Mouse (Mus musculus): ENCODE data around the gene Spata13. TPM values are rescaled to one million over a fixed set of nuclear protein-coding genes. Genes with fewer than 3 reads are reported as not detected.
A peak's percentile ranks its signal among the peaks of the same experiment; 100 is the strongest.

Gene Spata13
- polyA plus RNA-seq, 1 experiment from 2014 or later = 34.8 TPM

DNA sequence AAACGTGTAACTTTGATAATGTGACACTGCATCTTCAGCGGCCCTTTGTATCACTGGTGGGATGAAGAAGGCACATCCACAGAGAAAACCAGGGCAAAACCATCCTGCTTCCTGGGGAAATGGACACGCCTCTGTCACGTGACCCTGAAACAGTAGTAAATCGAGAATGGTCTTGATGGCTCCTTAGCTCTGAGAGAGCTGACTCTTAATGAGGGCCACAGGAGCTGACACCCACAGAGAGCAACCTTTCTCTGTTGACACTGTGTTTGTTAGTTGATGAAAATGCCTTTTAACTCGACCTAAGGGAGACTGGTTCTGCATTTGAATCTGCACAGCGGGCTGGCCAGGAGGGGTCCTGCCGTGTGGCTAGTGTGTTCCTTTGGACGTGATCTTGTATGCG, 128.0 kb downstream of the Spata13 start:
- no peak overlapping the region for H3K4me3 ChIP-seq
- ATAC-seq (ENCODE audit: low FRiP score) = no peak
- WGBS = 68% methylated on average over 10 of the region's 10 CpGs
- no peak overlapping the region for H3K27ac ChIP-seq
- H3K9me3 ChIP-seq = no peaks in the 10 kb centered on the region
- 0 out of 2 replicates have a peak, but pooled peaks cover 6% of the 10 kb centered on the region for H3K4me1 ChIP-seq (replicated peaks)
- H3K9ac ChIP-seq = no peak overlapping the region
- H3K36me3 ChIP-seq = peaks cover 51% of the 10 kb centered on the region
- H3K4me2 ChIP-seq = no peak overlapping the region
- no peaks in the 10 kb centered on the region for H3K27me3 ChIP-seq

DNA sequence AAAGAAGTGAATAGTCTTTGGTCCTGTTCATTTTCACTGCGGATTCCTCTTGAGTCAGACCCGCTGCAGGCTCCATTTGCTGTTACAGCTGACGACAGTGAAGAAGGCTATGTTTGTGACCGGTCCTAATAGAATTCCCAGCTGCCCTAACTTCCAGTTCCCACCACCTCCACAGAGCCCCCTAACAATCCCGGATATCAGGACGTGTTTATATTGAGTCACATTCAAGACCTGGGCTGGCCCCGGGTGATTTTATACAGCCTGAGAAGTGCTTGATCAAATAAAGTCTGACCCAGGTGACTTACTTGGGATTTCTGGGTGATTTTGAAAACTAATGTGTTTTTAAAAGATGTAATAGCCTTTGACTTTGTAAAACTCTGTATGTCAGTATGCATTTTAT, 129.0 kb downstream of the Spata13 start:
- H3K36me3 ChIP-seq = peaks cover 42% of the 10 kb centered on the region
- no peak overlapping the region for H3K9ac ChIP-seq
- H3K27ac ChIP-seq = no peak overlapping the region
- no peak overlapping the region for H3K4me2 ChIP-seq
- ATAC-seq (ENCODE audit: low FRiP score) = no peak
- no peak overlapping the region for H3K4me3 ChIP-seq
- no peaks in the 10 kb centered on the region for H3K9me3 ChIP-seq
- H3K27me3 ChIP-seq = no peaks in the 10 kb centered on the region
- H3K4me1 ChIP-seq (replicated peaks) = 0 out of 2 replicates have a peak, but pooled peaks cover 6% of the 10 kb centered on the region
- WGBS = 82% methylated on average over 7 of the region's 7 CpGs

DNA sequence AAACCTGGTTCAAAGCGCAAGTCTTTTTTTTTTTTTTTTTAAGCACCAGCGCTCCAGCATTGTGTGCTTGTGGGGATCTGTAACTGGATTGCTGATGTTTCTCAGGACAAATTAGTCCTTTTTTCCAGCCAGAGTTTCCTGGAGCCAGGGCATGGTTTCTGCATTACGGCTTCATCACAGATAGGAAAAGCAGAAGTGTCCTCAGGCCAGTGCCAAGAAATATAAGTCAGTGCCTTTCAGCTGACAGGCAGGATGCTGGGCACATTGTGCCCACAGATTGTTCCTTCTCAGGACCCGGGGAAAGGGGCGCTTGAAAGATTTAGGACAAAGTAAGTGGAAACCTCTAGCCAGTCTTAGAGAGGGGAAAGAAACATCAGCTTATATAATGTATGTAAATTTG, 129.9 kb downstream of the Spata13 start:
- peaks cover 33% of the 10 kb centered on the region for H3K36me3 ChIP-seq

DNA sequence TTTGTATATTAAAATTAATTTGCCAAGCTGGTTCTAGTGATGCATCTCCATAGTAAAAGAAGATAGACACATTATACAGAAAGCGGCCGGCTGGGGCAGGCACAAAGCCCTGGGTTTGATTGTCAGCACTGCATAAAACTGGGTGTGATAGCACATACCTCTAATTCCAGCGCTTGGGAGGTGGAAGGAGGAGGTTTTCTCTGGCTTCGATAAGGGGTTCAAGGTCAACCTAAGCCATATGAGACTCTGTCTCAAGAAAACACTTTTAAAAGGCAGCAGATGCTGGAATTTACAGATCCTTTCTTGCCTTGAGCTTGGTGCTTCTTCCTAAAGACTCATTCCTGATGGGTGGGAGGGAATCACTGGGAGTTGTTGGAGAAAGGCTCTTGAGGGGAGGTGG, 130.7 kb downstream of the Spata13 start:
- no peaks in the 10 kb centered on the region for H3K9me3 ChIP-seq
- H3K4me2 ChIP-seq = no peak overlapping the region
- H3K27me3 ChIP-seq = no peaks in the 10 kb centered on the region
- H3K36me3 ChIP-seq = peaks cover 25% of the 10 kb centered on the region
- no peak for ATAC-seq (ENCODE audit: low FRiP score)
- 0 out of 2 replicates have a peak, but pooled peaks cover 6% of the 10 kb centered on the region for H3K4me1 ChIP-seq (replicated peaks)
- H3K9ac ChIP-seq = no peak overlapping the region
- 79% methylated on average over 4 of the region's 4 CpGs for WGBS
- H3K27ac ChIP-seq = no peak overlapping the region
- H3K4me3 ChIP-seq = no peak overlapping the region

More for the DNA sequence above, 129.9 kb downstream of the Spata13 start:
- Histone ChIP-seq H3K27ac (no peak overlapping the region), H3K27me3 (no peaks in the 10 kb centered on the region), H3K4me2 (no peak overlapping the region), H3K4me1 (replicated peaks) (0 out of 2 replicates have a peak, but pooled peaks cover 6% of the 10 kb centered on the region), H3K9me3 (no peaks in the 10 kb centered on the region), H3K9ac (no peak overlapping the region; the same call in 1 of the 2 replicates), H3K4me3 (no peak overlapping the region)
- ATAC-seq (ENCODE audit: low FRiP score) = no peak
- 93% methylated on average over 5 of the region's 5 CpGs for WGBS

DNA sequence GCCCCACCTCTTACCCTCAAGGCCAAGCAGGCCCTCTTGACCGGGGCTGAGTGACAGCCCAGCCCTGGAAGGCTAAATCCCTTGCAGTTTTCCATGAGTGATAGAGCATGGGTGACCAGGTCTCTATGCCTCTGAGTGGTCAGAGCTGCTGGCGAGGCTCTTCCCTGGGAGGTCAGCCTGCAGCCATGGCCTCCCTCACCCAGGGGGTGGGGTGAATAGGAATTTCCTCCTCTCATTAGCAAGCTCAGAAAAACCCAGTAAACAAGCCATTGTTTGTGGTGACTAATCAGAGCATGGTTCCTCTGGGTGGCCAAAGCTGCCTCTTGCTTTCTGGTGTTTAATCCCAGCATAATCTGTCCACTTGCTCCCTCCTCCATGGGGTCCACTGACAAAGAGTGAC, 131.2 kb downstream of the Spata13 start:
- Histone ChIP-seq H3K4me2 (no peak overlapping the region), H3K27ac (no peak overlapping the region), H3K36me3 (peaks cover 22% of the 10 kb centered on the region), H3K4me1 (replicated peaks) (0 out of 2 replicates have a peak, but pooled peaks cover 6% of the 10 kb centered on the region), H3K4me3 (no peak overlapping the region), H3K27me3 (no peaks in the 10 kb centered on the region), H3K9me3 (no peaks in the 10 kb centered on the region), H3K9ac (no peak overlapping the region)
- WGBS = 59% methylated on average over 2 of the region's 2 CpGs
- ATAC-seq (ENCODE audit: low FRiP score) = no peak

DNA sequence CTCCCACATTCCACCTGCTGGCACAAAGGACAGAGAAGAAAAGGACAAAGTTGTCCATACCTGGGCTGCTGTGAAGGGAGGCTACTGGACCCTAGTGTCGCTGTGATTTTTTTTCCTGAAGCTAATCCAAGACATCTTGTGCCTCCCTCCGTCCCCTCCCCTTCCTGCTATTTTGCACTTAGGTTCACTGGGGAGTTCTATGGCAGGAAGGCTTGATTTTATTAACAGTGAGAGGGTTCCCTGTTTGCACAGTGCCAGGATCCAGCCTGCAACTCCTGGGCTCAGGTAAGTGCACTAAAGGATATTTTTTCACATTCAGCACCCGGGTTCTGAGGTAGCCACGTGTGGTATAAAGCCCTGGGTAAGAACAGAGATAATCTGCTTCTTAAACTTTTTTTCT, 134.1 kb downstream of the Spata13 start, which contains the start of gene C1qtnf9:
TSS of gene C1qtnf9 (plus strand) at position 251 of the 400 bp plus-strand sequence.
- no peak within 1 kb of the TSS for H3K4me2 ChIP-seq
- H3K9me3 ChIP-seq = no peaks in the 10 kb centered on the region
- H3K4me1 ChIP-seq (replicated peaks) = 0 out of 2 replicates have a peak, but pooled peaks cover 8% of the 10 kb centered on the region
- no peaks in the 10 kb centered on the region for H3K27me3 ChIP-seq
- no peak within 1 kb of the TSS for H3K27ac ChIP-seq
- no peak within 1 kb of the TSS for H3K4me3 ChIP-seq
- H3K36me3 ChIP-seq = no peaks in the 10 kb centered on the region
- no peak for ATAC-seq (ENCODE audit: low FRiP score)
- WGBS = 77% methylated on average over 4 of the region's 4 CpGs
- no peak within 1 kb of the TSS for H3K9ac ChIP-seq

DNA sequence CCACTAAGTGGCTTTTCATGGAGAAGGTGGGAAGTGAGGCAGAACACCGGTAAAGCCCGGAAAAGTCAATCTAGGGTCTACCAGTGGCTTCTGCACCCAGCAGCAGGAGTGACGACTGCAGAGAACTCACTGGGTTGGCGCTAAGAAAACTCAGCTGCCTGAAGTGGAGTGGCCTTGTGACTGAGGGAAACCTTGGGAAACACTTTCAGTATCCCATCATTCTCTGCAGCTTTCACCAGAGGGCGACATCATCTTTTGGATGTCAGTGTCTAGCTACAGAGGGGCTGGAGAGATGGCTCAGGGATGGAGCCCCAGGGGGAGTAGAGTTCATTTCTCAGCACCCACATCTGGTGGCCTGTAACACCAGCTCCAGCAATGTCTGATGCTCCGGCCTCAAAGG, 135.5 kb downstream of the Spata13 start:
- Histone ChIP-seq H3K9me3 (no peaks in the 10 kb centered on the region), H3K27me3 (no peaks in the 10 kb centered on the region), H3K4me3 (no peak overlapping the region), H3K4me2 (no peak overlapping the region), H3K4me1 (replicated peaks) (0 out of 2 replicates have a peak, but pooled peaks cover 8% of the 10 kb centered on the region), H3K36me3 (no peaks in the 10 kb centered on the region), H3K27ac (no peak overlapping the region), H3K9ac (no peak overlapping the region)
- 53% methylated on average over 6 of the region's 6 CpGs for WGBS
- ATAC-seq (ENCODE audit: low FRiP score) = no peak

DNA sequence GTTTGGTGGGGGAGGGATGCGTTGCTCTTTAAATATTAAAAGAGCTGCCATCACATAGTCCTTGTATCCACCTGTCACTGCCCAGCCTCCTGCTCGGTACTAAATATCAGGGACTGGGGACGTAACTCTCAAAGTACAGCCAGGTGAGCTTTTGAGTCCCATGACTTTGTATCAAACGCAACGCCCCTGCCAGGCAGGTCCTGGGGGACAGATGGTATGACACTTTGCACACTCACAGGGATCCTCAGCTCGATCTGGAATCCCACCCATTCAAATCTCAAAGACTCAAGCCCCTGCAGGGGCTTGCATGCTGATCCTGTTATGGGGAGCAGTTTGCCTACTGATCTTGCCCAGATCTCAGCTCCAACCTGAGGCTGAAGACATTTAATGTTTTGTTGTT, 136.8 kb downstream of the Spata13 start:
- no peak overlapping the region for H3K4me3 ChIP-seq
- H3K9ac ChIP-seq = no peak overlapping the region
- WGBS = 79% methylated on average over 6 of the region's 6 CpGs
- peak overlapping the region; percentile 53; the same call in 1 of the 2 replicates for H3K4me2 ChIP-seq
- H3K36me3 ChIP-seq = no peaks in the 10 kb centered on the region
- H3K27ac ChIP-seq = no peak overlapping the region
- ATAC-seq (ENCODE audit: low FRiP score) = peak; percentile 22; the same call in 1 of the 2 replicates
- no peaks in the 10 kb centered on the region for H3K9me3 ChIP-seq
- 0 out of 2 replicates have a peak, but pooled peaks cover 3% of the 10 kb centered on the region for H3K4me1 ChIP-seq (replicated peaks)
- no peaks in the 10 kb centered on the region for H3K27me3 ChIP-seq

DNA sequence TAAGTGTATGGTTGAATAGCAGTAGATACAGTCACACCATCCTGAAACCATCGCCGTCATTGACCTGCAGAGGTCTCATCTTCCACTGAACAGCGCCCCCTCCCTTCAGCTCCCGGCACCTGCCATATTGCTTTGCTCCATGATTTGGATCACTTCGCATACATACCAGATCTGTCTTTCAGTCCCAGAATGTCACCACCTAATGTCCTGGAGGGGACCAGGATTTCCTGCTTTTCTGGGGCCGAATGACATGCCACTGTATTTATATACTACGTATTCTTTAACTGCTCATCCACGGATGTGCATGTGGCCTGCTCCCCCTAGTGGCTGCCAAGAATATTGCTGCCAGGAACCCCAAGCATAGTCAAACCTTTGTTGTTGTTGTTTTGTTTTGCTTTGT, 137.3 kb downstream of the Spata13 start:
- peak; percentile 82 for ATAC-seq (ENCODE audit: low FRiP score)
- Histone ChIP-seq H3K9ac (peak overlapping the region; percentile 65; the same call in 1 of the 2 replicates), H3K9me3 (no peaks in the 10 kb centered on the region), H3K27me3 (no peaks in the 10 kb centered on the region), H3K4me1 (replicated peaks) (0 out of 2 replicates have a peak, but pooled peaks cover 3% of the 10 kb centered on the region), H3K27ac (no peak overlapping the region), H3K36me3 (no peaks in the 10 kb centered on the region), H3K4me2 (peak overlapping the region; percentile 53), H3K4me3 (peak overlapping the region; percentile 35)
- 8% methylated on average over 8 of the region's 8 CpGs for WGBS

DNA sequence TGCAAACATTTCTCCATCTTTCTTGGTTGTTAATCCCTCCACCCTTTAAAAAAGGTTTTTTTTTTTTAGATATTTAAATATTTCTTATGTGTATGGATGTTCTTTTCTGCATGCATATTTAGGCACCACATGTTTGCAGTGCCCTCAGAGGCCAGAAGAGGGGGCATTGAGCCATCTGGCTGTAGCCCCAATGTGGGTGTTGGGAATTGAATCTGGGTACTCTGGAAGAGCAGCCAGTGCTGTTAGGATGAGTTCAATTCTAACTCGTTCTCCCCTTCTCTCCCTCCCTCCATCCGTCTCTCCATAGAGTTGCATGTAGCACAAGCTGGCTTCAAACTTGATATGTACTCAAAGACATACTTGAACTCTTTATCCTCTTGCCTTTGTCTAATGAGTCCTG, 139.7 kb downstream of the Spata13 start:
- Histone ChIP-seq H3K27ac (no peak overlapping the region), H3K4me1 (replicated peaks) (0 out of 2 replicates have a peak, but pooled peaks cover 3% of the 10 kb centered on the region), H3K4me2 (no peak overlapping the region), H3K9ac (no peak overlapping the region), H3K36me3 (no peaks in the 10 kb centered on the region), H3K9me3 (no peaks in the 10 kb centered on the region), H3K27me3 (no peaks in the 10 kb centered on the region), H3K4me3 (no peak overlapping the region)
- no peak for ATAC-seq (ENCODE audit: low FRiP score)
- 88% methylated on average over 2 of the region's 2 CpGs for WGBS

DNA sequence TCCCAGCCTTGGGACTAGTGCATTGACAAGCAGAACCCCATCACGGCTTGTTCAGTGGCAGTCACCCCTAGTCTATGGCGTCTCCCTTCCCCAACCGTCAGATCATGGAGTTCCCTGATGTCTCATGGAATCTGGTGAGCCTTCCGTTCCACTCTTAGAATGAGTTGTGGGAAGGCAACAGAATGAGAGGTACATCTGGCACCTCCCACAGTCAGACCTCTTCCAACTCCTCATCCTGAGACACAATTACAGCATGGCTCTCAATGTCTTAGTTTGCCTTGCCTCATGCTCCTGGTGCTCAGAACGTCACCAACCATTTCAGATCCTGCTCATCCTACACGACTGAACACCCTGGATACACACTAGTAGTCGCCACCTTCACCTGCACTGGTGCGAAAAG, 142.7 kb downstream of the Spata13 start:
- no peak for ATAC-seq (ENCODE audit: low FRiP score)
- H3K4me1 ChIP-seq (replicated peaks) = no peaks in the 10 kb centered on the region
- no peaks in the 10 kb centered on the region for H3K36me3 ChIP-seq
- H3K27me3 ChIP-seq = no peaks in the 10 kb centered on the region
- H3K4me2 ChIP-seq = no peak overlapping the region
- H3K4me3 ChIP-seq = no peak overlapping the region
- WGBS = 90% methylated on average over 8 of the region's 8 CpGs
- H3K27ac ChIP-seq = no peak overlapping the region
- H3K9me3 ChIP-seq = no peaks in the 10 kb centered on the region
- no peak overlapping the region for H3K9ac ChIP-seq

DNA sequence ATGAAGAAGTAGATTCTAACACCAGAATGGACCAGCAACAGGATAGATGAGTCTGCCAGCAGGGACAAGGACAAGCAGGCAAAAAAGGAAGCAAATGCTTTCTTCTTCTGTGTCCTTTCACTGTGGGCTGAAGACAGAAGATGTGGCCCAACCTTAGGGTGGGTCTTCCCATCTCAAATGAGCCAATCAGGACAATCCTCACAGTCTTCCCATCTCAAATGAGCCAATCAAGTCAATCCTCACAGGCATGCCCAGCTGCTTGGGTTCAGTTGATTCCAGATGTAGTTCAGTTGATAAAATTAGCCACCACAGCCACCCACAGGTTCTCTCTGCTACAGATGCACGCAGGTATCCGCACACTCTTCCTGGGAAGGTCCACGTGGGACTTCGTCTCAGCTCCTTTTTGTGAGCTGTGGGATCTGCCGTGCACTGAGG, 143.7 kb downstream of the Spata13 start:
- Histone ChIP-seq H3K27me3 (peaks cover 3% of the 10 kb centered on the region; the same call in 1 of the 2 replicates), H3K27ac (no peak overlapping the region), H3K4me2 (no peak overlapping the region), H3K9ac (no peak overlapping the region), H3K36me3 (no peaks in the 10 kb centered on the region), H3K4me3 (no peak overlapping the region), H3K9me3 (no peaks in the 10 kb centered on the region), H3K4me1 (replicated peaks) (no peaks in the 10 kb centered on the region)
- ATAC-seq (ENCODE audit: low FRiP score) = no peak
- WGBS = 91% methylated on average over 5 of the region's 5 CpGs

DNA sequence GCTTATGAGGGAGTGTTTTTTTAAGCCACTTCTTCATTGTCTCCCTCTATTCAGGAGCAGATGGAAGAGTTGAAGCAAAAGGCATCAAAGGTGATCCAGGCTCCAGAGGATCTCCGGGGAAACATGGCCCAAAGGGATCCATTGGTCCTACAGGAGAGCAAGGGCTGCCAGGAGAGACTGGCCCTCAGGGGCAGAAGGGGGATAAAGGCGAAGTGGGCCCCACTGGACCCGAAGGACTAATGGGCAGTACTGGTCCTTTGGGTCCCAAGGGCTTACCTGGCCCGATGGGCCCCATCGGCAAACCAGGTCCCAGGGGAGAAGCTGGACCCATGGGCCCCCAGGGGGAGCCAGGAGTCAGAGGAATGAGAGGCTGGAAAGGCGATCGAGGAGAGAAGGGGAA, 145.4 kb downstream of the Spata13 start:
- WGBS = 92% methylated on average over 7 of the region's 7 CpGs
- Histone ChIP-seq H3K27me3 (peaks cover 3% of the 10 kb centered on the region; the same call in 1 of the 2 replicates), H3K4me2 (no peak overlapping the region)

More for the DNA sequence above, 145.4 kb downstream of the Spata13 start:
- ATAC-seq (ENCODE audit: low FRiP score) = no peak
- H3K4me3 ChIP-seq = no peak overlapping the region
- no peak overlapping the region for H3K9ac ChIP-seq
- no peak overlapping the region for H3K27ac ChIP-seq
- H3K9me3 ChIP-seq = no peaks in the 10 kb centered on the region
- no peaks in the 10 kb centered on the region for H3K4me1 ChIP-seq (replicated peaks)
- H3K36me3 ChIP-seq = no peaks in the 10 kb centered on the region

Measured in hindbrain, embryonic 13.5 days (tissue).